Mouse (Mus musculus) MEL (cell line): ENCODE measurements at regions not wholly inside any gene's neighbourhood (a gene's known extent, or its start where the extent isn't known, plus 50 kb on each side); places are given as distances from the start of the nearest gene placed in this dataset.

Experiments
- DNase-seq: peaks from one replicate; pipeline ENCODE4 v3.0.0; 2011; ENCODE audit warnings: low read depth, low spot score
- H3K27ac ChIP-seq: 2 replicates; pipeline ENCODE4 v1.5.1; 2012; ENCODE audit warnings: low read depth, mild to moderate bottlenecking, control low read depth, low read length, moderate library complexity; ENCODE audit not compliant: control insufficient read depth
- H3K27me3 ChIP-seq, 2 experiments: fragments of 150-350 bp in 1 of 2; sonication (generic) in 1 of 2; 2 replicates each; pipeline ENCODE4 v1.6.1; 2012; ENCODE audit warnings: low read length in 2 of 2, mild to moderate bottlenecking in 2 of 2, improper control_type of control experiment in 1 of 2, moderate library complexity in 1 of 2; ENCODE audit not compliant: insufficient read depth in 2 of 2, control insufficient read depth in 1 of 2
- H3K36me3 ChIP-seq, 2 experiments: 2 replicates each; pipeline ENCODE4 v1.6.1; 2012 to 2014; ENCODE audit warnings: low read length in 2 of 2, improper control_type of control experiment in 1 of 2, inconsistent platforms in 1 of 2, mild to moderate bottlenecking in 1 of 2; ENCODE audit not compliant: insufficient read depth in 2 of 2, control insufficient read depth in 1 of 2
- H3K4me1 ChIP-seq, 2 experiments: fragments of 150-350 bp in 1 of 2; sonication (generic) in 1 of 2; 2 replicates each; pipeline ENCODE4 v1.6.1; 2012; ENCODE audit warnings: low read length in 2 of 2, improper control_type of control experiment in 1 of 2, mild to moderate bottlenecking in 1 of 2; ENCODE audit not compliant: insufficient read depth in 2 of 2, control insufficient read depth in 1 of 2
- H3K4me3 ChIP-seq, 2 experiments: fragments of 150-350 bp in 1 of 2; sonication (generic) in 1 of 2; 2 replicates each; pipeline ENCODE4 v1.5.1; 2012; ENCODE audit warnings: low read depth in 2 of 2, low read length in 2 of 2, mild to moderate bottlenecking in 2 of 2, moderate library complexity in 2 of 2, control low read depth in 1 of 2, improper control_type of control experiment in 1 of 2; ENCODE audit not compliant: control insufficient read depth in 1 of 2, insufficient read depth in 1 of 2
- H3K79me2 ChIP-seq: 2 replicates; pipeline ENCODE4 v1.6.1; 2012; ENCODE audit warnings: mild to moderate bottlenecking, low read length, moderate library complexity; ENCODE audit not compliant: control insufficient read depth, poor library complexity, insufficient read depth
- H3K9ac ChIP-seq: 2 replicates; pipeline ENCODE4 v1.6.1; 2012; ENCODE audit warnings: low read depth, mild to moderate bottlenecking, control low read depth, low read length, moderate library complexity; ENCODE audit not compliant: control insufficient read depth, poor library complexity, severe bottlenecking
- H3K9me3 ChIP-seq: fragments of 150-350 bp; sonication (generic); replicated peaks from 2 replicates; pipeline ENCODE4 v1.6.1; 2012; ENCODE audit warnings: mild to moderate bottlenecking, low read length, improper control_type of control experiment, moderate library complexity; ENCODE audit not compliant: insufficient read depth
- BHLHE40 ChIP-seq: IDR thresholded peaks from 2 replicates; pipeline ENCODE4 v1.6.1; 2012; ENCODE audit warnings: low read depth, mild to moderate bottlenecking, inconsistent platforms, low read length, improper control_type of control experiment, borderline replicate concordance
- CHD1 ChIP-seq: IDR thresholded peaks from 2 replicates; pipeline ENCODE4 v1.6.1; 2012; ENCODE audit warnings: low read depth, mild to moderate bottlenecking, inconsistent platforms, low read length, improper control_type of control experiment
- CHD2 ChIP-seq: IDR thresholded peaks from 2 replicates; pipeline ENCODE4 v1.6.1; 2011; ENCODE audit warnings: low read length, improper control_type of control experiment
- CTCF ChIP-seq, 3 experiments: IDR thresholded peaks in 2 of 3; conservative IDR thresholded peaks in 1 of 3; 2 replicates each; pipeline ENCODE4 v1.5.1; 2011 to 2012; ENCODE audit warnings: low read length in 3 of 3, low read depth in 2 of 3, mild to moderate bottlenecking in 2 of 3, improper control_type of control experiment in 1 of 3, inconsistent platforms in 1 of 3, mixed read lengths in 1 of 3, moderate library complexity in 1 of 3; ENCODE audit not compliant: control insufficient read depth in 1 of 3, insufficient read depth in 1 of 3, poor library complexity in 1 of 3, severe bottlenecking in 1 of 3
- E2F4 ChIP-seq: IDR thresholded peaks from 2 replicates; pipeline ENCODE4 v1.6.1; 2011; ENCODE audit warnings: low read depth, low read length, improper control_type of control experiment, borderline replicate concordance
- ETS1 ChIP-seq: IDR thresholded peaks from 2 replicates; pipeline ENCODE4 v1.6.1; 2012; ENCODE audit warnings: low read depth, mild to moderate bottlenecking, inconsistent platforms, low read length, improper control_type of control experiment, moderate library complexity
- GABPA ChIP-seq: IDR thresholded peaks from 2 replicates; pipeline ENCODE4 v1.6.1; 2012; ENCODE audit warnings: low read depth, mild to moderate bottlenecking, inconsistent platforms, low read length, improper control_type of control experiment, moderate library complexity
- HCFC1 ChIP-seq: IDR thresholded peaks from 2 replicates; pipeline ENCODE4 v1.6.1; 2012; ENCODE audit warnings: low read depth, mild to moderate bottlenecking, inconsistent platforms, low read length, improper control_type of control experiment, moderate library complexity
- KAT2A ChIP-seq: conservative IDR thresholded peaks from 2 replicates; pipeline ENCODE4 v1.6.1; 2012; ENCODE audit warnings: low read depth, low read length, improper control_type of control experiment, inconsistent platforms
- MAFK ChIP-seq: IDR thresholded peaks from 2 replicates; pipeline ENCODE4 v1.6.1; 2011; ENCODE audit warnings: low read depth, mild to moderate bottlenecking, low read length, improper control_type of control experiment, borderline replicate concordance
- MAX ChIP-seq: IDR thresholded peaks from 2 replicates; pipeline ENCODE4 v1.6.1; 2011; ENCODE audit warnings: low read length, improper control_type of control experiment
- MAZ ChIP-seq: IDR thresholded peaks from 2 replicates; pipeline ENCODE4 v1.6.1; 2012; ENCODE audit warnings: low read depth, mild to moderate bottlenecking, inconsistent platforms, low read length, improper control_type of control experiment
- POLR2AphosphoS2 ChIP-seq: IDR thresholded peaks from 2 replicates; pipeline ENCODE4 v1.6.1; 2011; ENCODE audit warnings: low read length, improper control_type of control experiment
- POLR2AphosphoS5 ChIP-seq: IDR thresholded peaks from 2 replicates; pipeline ENCODE4 v1.6.1; 2012; ENCODE audit warnings: low read depth, borderline replicate concordance, mild to moderate bottlenecking, inconsistent platforms, low read length, moderate library complexity, mixed read lengths
- RAD21 ChIP-seq: IDR thresholded peaks from 2 replicates; pipeline ENCODE4 v1.6.1; 2011; ENCODE audit warnings: mild to moderate bottlenecking, low read depth, low read length, improper control_type of control experiment
- RCOR1 ChIP-seq: IDR thresholded peaks from 2 replicates; pipeline ENCODE4 v1.6.1; 2012; ENCODE audit warnings: low read depth, mild to moderate bottlenecking, inconsistent platforms, low read length, improper control_type of control experiment
- TAL1 ChIP-seq: IDR thresholded peaks from 2 replicates; pipeline ENCODE4 v1.6.1; 2012; ENCODE audit warnings: mild to moderate bottlenecking, inconsistent platforms, low read length, moderate library complexity, mixed read lengths
- TCF12 ChIP-seq: IDR thresholded peaks from 2 replicates; pipeline ENCODE4 v1.6.1; 2014; ENCODE audit warnings: low read depth, mild to moderate bottlenecking, inconsistent platforms, low read length, improper control_type of control experiment, moderate library complexity
- UBTF ChIP-seq: IDR thresholded peaks from 2 replicates; pipeline ENCODE4 v1.6.1; 2012; ENCODE audit warnings: low read depth, mild to moderate bottlenecking, inconsistent platforms, low read length, improper control_type of control experiment, moderate library complexity, borderline replicate concordance; ENCODE audit not compliant: insufficient read depth
- USF2 ChIP-seq, 2 experiments: IDR thresholded peaks; 2 replicates each; pipeline ENCODE4 v1.6.1; 2011 to 2012; ENCODE audit warnings: improper control_type of control experiment in 2 of 2, low read length in 2 of 2, borderline replicate concordance in 1 of 2, inconsistent platforms in 1 of 2, low read depth in 1 of 2, mild to moderate bottlenecking in 1 of 2; ENCODE audit not compliant: insufficient read depth in 1 of 2
- ZC3H11A ChIP-seq: IDR thresholded peaks from 2 replicates; pipeline ENCODE4 v1.6.1; 2012; ENCODE audit warnings: low read depth, mild to moderate bottlenecking, inconsistent platforms, low read length, improper control_type of control experiment
- ZKSCAN1 ChIP-seq: IDR thresholded peaks from 2 replicates; pipeline ENCODE4 v1.6.1; 2012; ENCODE audit warnings: low read depth, mild to moderate bottlenecking, inconsistent platforms, low read length, improper control_type of control experiment, moderate library complexity
- ZNF384 ChIP-seq: IDR thresholded peaks from 2 replicates; pipeline ENCODE4 v1.6.1; 2012; ENCODE audit warnings: low read depth, mild to moderate bottlenecking, inconsistent platforms, low read length, improper control_type of control experiment

GRCm38 (mm10) chr16:24135351-24135750 lies 146.7 kb upstream of the Bcl6 start:
- Histone ChIP-seq H3K9me3 (no peaks in the 10 kb centered on the region), H3K27ac (no peak overlapping the region), H3K27me3 (no peaks in the 10 kb centered on the region), H3K79me2 (no peaks in the 10 kb centered on the region), H3K36me3 (no peaks in the 10 kb centered on the region), H3K9ac (no peak overlapping the region), H3K4me3 (no peak overlapping the region), H3K4me1 (no peaks in the 10 kb centered on the region)
- no peak for TF ChIP-seq USF2 (IDR thresholded peaks at IDR 0.05; ENCODE audit: borderline replicate concordance in 1 of 2, insufficient read depth in 1 of 2, low read depth in 1 of 2, low read length in 2 of 2)
- TF ChIP-seq ZC3H11A, result no peak
- TF ChIP-seq MAFK, result no peak
- TF ChIP-seq ZKSCAN1, result no peak
- no peak for TF ChIP-seq KAT2A
- TF ChIP-seq CHD2, result no peak
- TF ChIP-seq ZNF384, result no peak
- no peak for TF ChIP-seq MAX
- no peak for TF ChIP-seq E2F4
- no peak for TF ChIP-seq TCF12
- TF ChIP-seq CTCF (IDR thresholded peaks at IDR 0.05 in 2 of 3, conservative IDR thresholded peaks at IDR 0.05 in 1 of 3; ENCODE audit: control insufficient read depth in 1 of 3, insufficient read depth in 1 of 3, low read depth in 2 of 3, low read length in 3 of 3, poor library complexity in 1 of 3, severe bottlenecking in 1 of 3), result no peak
- no peak for TF ChIP-seq CHD1
- no peak for TF ChIP-seq ETS1
- TF ChIP-seq GABPA, result no peak
- TF ChIP-seq UBTF, result no peak
- TF ChIP-seq RAD21, result no peak
- TF ChIP-seq BHLHE40, result no peak
- TF ChIP-seq POLR2AphosphoS2, result no peak
- no peak for TF ChIP-seq HCFC1
- no peak for DNase-seq

- no peak overlapping the region for H3K9ac ChIP-seq
- H3K36me3 ChIP-seq, result no peaks in the 10 kb centered on the region
- H3K79me2 ChIP-seq, result no peaks in the 10 kb centered on the region
- no peaks in the 10 kb centered on the region for H3K9me3 ChIP-seq
- no peak overlapping the region for H3K4me3 ChIP-seq
- no peak overlapping the region for H3K27ac ChIP-seq
- no peak for DNase-seq
- TF ChIP-seq TAL1 (no peak), RCOR1 (no peak), POLR2AphosphoS5 (no peak), RAD21 (no peak), MAZ (no peak), ZC3H11A (no peak), BHLHE40 (no peak), HCFC1 (no peak), ZNF384 (no peak)
- H3K4me1 ChIP-seq, result no peaks in the 10 kb centered on the region
- H3K27me3 ChIP-seq, result no peaks in the 10 kb centered on the region
These were observed 145.9 kb upstream of the Bcl6 start for GRCm38 (mm10) chr16:24134486-24135050.
